Mouse (Mus musculus): ENCODE data around the gene Tmprss15. TPM values are rescaled to one million over a fixed set of nuclear protein-coding genes. Genes with fewer than 3 reads are reported as not detected.

Gene Tmprss15
- polyA plus RNA-seq, 1 experiment from 2014 or later = not detected

Other genes with a start within 250 kb of the Tmprss15 start
- 29.2 and 29.5 TPM in 2 replicates for gene Chodl, start 160.1 kb downstream of the Tmprss15 start, polyA plus RNA-seq (2015; fragmentation: Nextera tagmentation; extraction: Ambion mirVana)

All from neural tube, embryonic 13.5 days (tissue).